Mouse (Mus musculus) E14TG2a.4 (cell line): ENCODE measurements around the gene Atxn10.

Experiments
- H3K27me3 ChIP-seq: 2 replicates; pipeline ENCODE4 v1.6.1; 2014; ENCODE audit warnings: low read length, control low read depth; ENCODE audit not compliant: insufficient read depth
- H3K36me3 ChIP-seq: 2 replicates; pipeline ENCODE4 v1.6.1; 2014; ENCODE audit warnings: low read length, control low read depth; ENCODE audit not compliant: insufficient read depth
- H3K4me1 ChIP-seq: replicated peaks from 2 replicates; pipeline ENCODE4 v1.6.1; 2014; ENCODE audit warnings: low read depth, low read length, control low read depth
- H3K4me3 ChIP-seq: replicated peaks from 2 replicates; pipeline ENCODE4 v1.5.1; 2014; ENCODE audit warnings: mild to moderate bottlenecking, low read length
- H3K9me3 ChIP-seq: 2 replicates; pipeline ENCODE4 v1.6.1; 2014; ENCODE audit warnings: low read length, control low read depth
- CTCF ChIP-seq: conservative IDR thresholded peaks from 2 replicates; pipeline ENCODE4 v1.5.1; 2014; ENCODE audit warnings: low read length
- NANOG ChIP-seq: IDR thresholded peaks from 2 replicates; pipeline ENCODE4 v1.6.1; 2014; ENCODE audit warnings: borderline replicate concordance, low read length, mixed read lengths
- POU5F1 ChIP-seq: IDR thresholded peaks from 2 replicates; pipeline ENCODE4 v1.6.1; 2014; ENCODE audit warnings: low read length, borderline replicate concordance

Atxn10 gene

GRCm38 (mm10) chr15:85335671-85336300, at the start of gene Atxn10:
Atxn10 (plus strand) TSS chr15:85336245.
- Histone ChIP-seq H3K27me3 (no peaks in the 10 kb centered on the region), H3K4me3 (peak within 1 kb of the TSS; percentile 100), H3K9me3 (no peaks in the 10 kb centered on the region), H3K36me3 (peaks cover 8% of the 10 kb centered on the region), H3K4me1 (peaks cover 80% of the 10 kb centered on the region)
- TF ChIP-seq CTCF (no peak), POU5F1 (no peak), NANOG (no peak)

GRCm38 (mm10) chr15:85294632-85295031, 41.4 kb upstream of the Atxn10 start:
- no peaks in the 10 kb centered on the region for H3K36me3 ChIP-seq
- peaks cover 17% of the 10 kb centered on the region for H3K4me1 ChIP-seq
- TF ChIP-seq CTCF (peak; percentile 64), NANOG (no peak), POU5F1 (no peak)
- peaks cover 13% of the 10 kb centered on the region for H3K27me3 ChIP-seq
- no peaks in the 10 kb centered on the region for H3K9me3 ChIP-seq
- no peak overlapping the region for H3K4me3 ChIP-seq

- TF ChIP-seq CTCF: no peak
- no peak for TF ChIP-seq POU5F1
- TF ChIP-seq NANOG: no peak
- H3K4me1 ChIP-seq: peaks cover 22% of the 10 kb centered on the region
- H3K4me3 ChIP-seq: no peak overlapping the region
- no peaks in the 10 kb centered on the region for H3K36me3 ChIP-seq
- peaks cover 13% of the 10 kb centered on the region for H3K27me3 ChIP-seq
- H3K9me3 ChIP-seq: no peaks in the 10 kb centered on the region
Observed at GRCm38 (mm10) chr15:85295544-85295943, 40.5 kb upstream of the Atxn10 start.

- Histone ChIP-seq H3K4me3 (no peak overlapping the region), H3K4me1 (peaks cover 24% of the 10 kb centered on the region), H3K36me3 (no peaks in the 10 kb centered on the region), H3K27me3 (peaks cover 13% of the 10 kb centered on the region), H3K9me3 (no peaks in the 10 kb centered on the region)
- TF ChIP-seq CTCF: no peak
- TF ChIP-seq POU5F1: no peak
- no peak for TF ChIP-seq NANOG
Observed at GRCm38 (mm10) chr15:85295977-85296376, 40.1 kb upstream of the Atxn10 start.

- H3K9me3 ChIP-seq: no peaks in the 10 kb centered on the region
- H3K4me3 ChIP-seq: no peak overlapping the region
- TF ChIP-seq POU5F1 (no peak), NANOG (no peak), CTCF (no peak)
- H3K4me1 ChIP-seq: peaks cover 28% of the 10 kb centered on the region
- peaks cover 13% of the 10 kb centered on the region for H3K27me3 ChIP-seq
- H3K36me3 ChIP-seq: no peaks in the 10 kb centered on the region
Observed at GRCm38 (mm10) chr15:85296538-85296937, 39.5 kb upstream of the Atxn10 start.

- no peak for TF ChIP-seq POU5F1
- no peak for TF ChIP-seq NANOG
- TF ChIP-seq CTCF: no peak
- Histone ChIP-seq H3K27me3 (peaks cover 13% of the 10 kb centered on the region), H3K4me1 (peaks cover 35% of the 10 kb centered on the region), H3K36me3 (no peaks in the 10 kb centered on the region), H3K9me3 (no peaks in the 10 kb centered on the region), H3K4me3 (no peak overlapping the region)
Observed at GRCm38 (mm10) chr15:85298167-85298781, 37.8 kb upstream of the Atxn10 start.

GRCm38 (mm10) chr15:85298946-85299345, 37.1 kb upstream of the Atxn10 start:
- TF ChIP-seq NANOG (no peak), POU5F1 (no peak), CTCF (no peak)
- Histone ChIP-seq H3K9me3 (peaks cover 1% of the 10 kb centered on the region; the same call in 1 of the 2 replicates), H3K4me3 (no peak overlapping the region), H3K36me3 (no peaks in the 10 kb centered on the region), H3K27me3 (peaks cover 13% of the 10 kb centered on the region), H3K4me1 (peaks cover 37% of the 10 kb centered on the region)

GRCm38 (mm10) chr15:85303241-85303640, 32.8 kb upstream of the Atxn10 start:
- peaks cover 44% of the 10 kb centered on the region for H3K4me1 ChIP-seq
- TF ChIP-seq NANOG: peak; percentile 43; the same call in 1 of the 2 replicates
- TF ChIP-seq POU5F1: no peak
- H3K36me3 ChIP-seq: no peaks in the 10 kb centered on the region
- 0 out of 2 replicates have a peak, but pooled peaks cover under 1% of the 10 kb centered on the region for H3K27me3 ChIP-seq
- H3K9me3 ChIP-seq: peaks cover 8% of the 10 kb centered on the region; the same call in 1 of the 2 replicates
- no peak overlapping the region for H3K4me3 ChIP-seq
